8 mouse cellular contexts compared by ENCODE assay signal in genomic region chr3:38483551-38483950, GRCm38 (mm10). TPM values are rescaled to one million over a fixed set of nuclear protein-coding genes. Genes with fewer than 3 reads are reported as not detected.
DNase-seq lines count a peak whose midpoint lies in the region; ATAC-seq lines count a peak whose summit lies in the region.

No protein-coding gene starts in this region.

- H3K27me3 ChIP-seq in kidney, embryonic 14.5 days (ENCODE audit: control insufficient read depth, insufficient read depth, low read length) = no peaks in the 10 kb centered on the region
- H3K27me3 ChIP-seq in forebrain, embryonic 12.5 days = no peaks in the 10 kb centered on the region
- H3K27me3 ChIP-seq in kidney, embryonic 16.5 days (ENCODE audit: insufficient read depth, low read length) = no peaks in the 10 kb centered on the region
- peaks cover 7% of the 10 kb centered on the region; the same call in 1 of the 2 replicates for H3K27me3 ChIP-seq in midbrain, embryonic 13.5 days

- H3K4me3 ChIP-seq in kidney, embryonic 14.5 days (ENCODE audit: low read length) = peak overlapping the region; percentile 92
- peak overlapping the region; percentile 94 for H3K4me3 ChIP-seq in forebrain, embryonic 12.5 days (replicated peaks)
- H3K4me3 ChIP-seq in kidney, embryonic 16.5 days (ENCODE audit: low read length) = peak overlapping the region; percentile 97
- peak overlapping the region; percentile 94 for H3K4me3 ChIP-seq in midbrain, embryonic 13.5 days (replicated peaks)

- H3K4me1 ChIP-seq in kidney, embryonic 14.5 days (ENCODE audit: control insufficient read depth, insufficient read depth, low read length) = peaks cover 20% of the 10 kb centered on the region
- peaks cover 48% of the 10 kb centered on the region for H3K4me1 ChIP-seq in forebrain, embryonic 12.5 days
- H3K4me1 ChIP-seq in kidney, embryonic 16.5 days (ENCODE audit: insufficient read depth, low read length) = peaks cover 40% of the 10 kb centered on the region
- H3K4me1 ChIP-seq in midbrain, embryonic 13.5 days (replicated peaks) = peaks cover 49% of the 10 kb centered on the region

- peaks cover 14% of the 10 kb centered on the region; the same call in 1 of the 2 replicates for H3K36me3 ChIP-seq in kidney, embryonic 14.5 days (ENCODE audit: control insufficient read depth, insufficient read depth, low read length)
- H3K36me3 ChIP-seq in forebrain, embryonic 12.5 days (replicated peaks) = peaks cover 17% of the 10 kb centered on the region
- H3K36me3 ChIP-seq in kidney, embryonic 16.5 days (ENCODE audit: insufficient read depth, low read length) = peaks cover 12% of the 10 kb centered on the region
- H3K36me3 ChIP-seq in midbrain, embryonic 13.5 days = peaks cover 12% of the 10 kb centered on the region

- ATAC-seq in kidney, embryonic 14.5 days (ENCODE audit: low FRiP score, low TSS enrichment) = no peak
- ATAC-seq in forebrain, embryonic 12.5 days (ENCODE audit: low FRiP score) = no peak
- no peak for ATAC-seq in kidney, embryonic 16.5 days (ENCODE audit: low FRiP score, low TSS enrichment)
- no peak for ATAC-seq in midbrain, embryonic 13.5 days

- peak overlapping the region; percentile 93 for H3K9ac ChIP-seq in kidney, embryonic 14.5 days (ENCODE audit: low read depth, low read length)
- H3K9ac ChIP-seq in forebrain, embryonic 12.5 days = peak overlapping the region; percentile 94
- peak overlapping the region; percentile 95 for H3K9ac ChIP-seq in kidney, embryonic 16.5 days (replicated peaks; ENCODE audit: low read length)
- peak overlapping the region; percentile 99 for H3K9ac ChIP-seq in midbrain, embryonic 13.5 days (replicated peaks)

- DNase-seq in kidney, adult 8-10 months = no peak
- DNase-seq in T-cell, adult 2 months (ENCODE audit: low spot score) = peak; percentile 52
- DNase-seq in thymus, postnatal 25 days = peak; percentile 50
- no peak for DNase-seq in ovary, postnatal 10 days (ENCODE audit: low spot score)

- H3K27ac ChIP-seq in kidney, embryonic 14.5 days (ENCODE audit: low read depth, low read length) = no peak overlapping the region
- H3K27ac ChIP-seq in forebrain, embryonic 12.5 days = peak overlapping the region; percentile 14; the same call in 1 of the 2 replicates
- no peak overlapping the region for H3K27ac ChIP-seq in kidney, embryonic 16.5 days (ENCODE audit: low read length)
- peak overlapping the region; percentile 60; the same call in 1 of the 2 replicates for H3K27ac ChIP-seq in midbrain, embryonic 13.5 days

- peak overlapping the region; percentile 70 for H3K4me2 ChIP-seq in kidney, embryonic 14.5 days (replicated peaks; ENCODE audit: low read depth, low read length)
- H3K4me2 ChIP-seq in forebrain, embryonic 12.5 days = peak overlapping the region; percentile 79
- H3K4me2 ChIP-seq in kidney, embryonic 16.5 days (replicated peaks; ENCODE audit: low read depth, low read length) = peak overlapping the region; percentile 73
- H3K4me2 ChIP-seq in midbrain, embryonic 13.5 days (replicated peaks) = peak overlapping the region; percentile 86

- 17% methylated on average over 10 of the region's 10 CpGs for WGBS in kidney, embryonic 14.5 days
- WGBS in forebrain, embryonic 12.5 days = 29% methylated on average over 10 of the region's 10 CpGs
- 10% methylated on average over 10 of the region's 10 CpGs for WGBS in kidney, embryonic 16.5 days
- WGBS in midbrain, embryonic 13.5 days = 23% methylated on average over 10 of the region's 10 CpGs

- no peaks in the 10 kb centered on the region for H3K9me3 ChIP-seq in kidney, embryonic 14.5 days (ENCODE audit: control insufficient read depth, low read length)
- H3K9me3 ChIP-seq in forebrain, embryonic 12.5 days = no peaks in the 10 kb centered on the region
- H3K9me3 ChIP-seq in kidney, embryonic 16.5 days (ENCODE audit: low read length) = no peaks in the 10 kb centered on the region
- H3K9me3 ChIP-seq in midbrain, embryonic 13.5 days = no peaks in the 10 kb centered on the region

RNA-seq across cellular contexts. Expression of gene Ankrd50, which starts 1.1 kb away (rescaled TPM):
- 9.9 and 20.6 TPM in 2 replicates for polyA plus RNA-seq in kidney, embryonic 14.5 days (2014; fragmentation: Nextera tagmentation; extraction: Ambion mirVana)
- polyA plus RNA-seq in forebrain, embryonic 12.5 days (2016; fragmentation: Nextera tagmentation; extraction: Ambion mirVana) = 36.2 and 37.3 TPM in 2 replicates
- polyA plus RNA-seq in kidney, embryonic 16.5 days (2015; fragmentation: Nextera tagmentation; extraction: Ambion mirVana) = 15.8 and 18.2 TPM in 2 replicates
- 29.3 and 32.3 TPM in 2 replicates for polyA plus RNA-seq in midbrain, embryonic 13.5 days (2015; fragmentation: Nextera tagmentation; extraction: Ambion mirVana)

Comparison
In these comparisons a context has a peak if more than half of its experiments do, and no peak if none do; other contexts are left out.
1. H3K27ac ChIP-seq: peak in forebrain, embryonic 12.5 days (single experiment) and midbrain, embryonic 13.5 days (single experiment); none in kidney, embryonic 14.5 days (single experiment) and kidney, embryonic 16.5 days (single experiment).
2. DNase-seq: peak in T-cell, adult 2 months (single experiment) and thymus, postnatal 25 days (single experiment); none in kidney, adult 8-10 months (0 of 2) and ovary, postnatal 10 days (single experiment).
3. Peak in every context shown above with its lines, with median percentiles within 50 percentile points of each other: H3K4me2 ChIP-seq, H3K4me3 ChIP-seq and H3K9ac ChIP-seq.